Mouse (Mus musculus): ENCODE results near the gene Gm11563. TPM values are rescaled to one million over a fixed set of nuclear protein-coding genes. Genes with fewer than 3 reads are reported as not detected.

The Gm11563 gene
- polyA plus RNA-seq (2014; fragmentation: Illumina TruSeq; extraction: RNeasy Lipid Tissue Mini Kit (QIAGEN cat#74804); ENCODE audit: low read depth, low replicate concordance), result not detected

DNA sequence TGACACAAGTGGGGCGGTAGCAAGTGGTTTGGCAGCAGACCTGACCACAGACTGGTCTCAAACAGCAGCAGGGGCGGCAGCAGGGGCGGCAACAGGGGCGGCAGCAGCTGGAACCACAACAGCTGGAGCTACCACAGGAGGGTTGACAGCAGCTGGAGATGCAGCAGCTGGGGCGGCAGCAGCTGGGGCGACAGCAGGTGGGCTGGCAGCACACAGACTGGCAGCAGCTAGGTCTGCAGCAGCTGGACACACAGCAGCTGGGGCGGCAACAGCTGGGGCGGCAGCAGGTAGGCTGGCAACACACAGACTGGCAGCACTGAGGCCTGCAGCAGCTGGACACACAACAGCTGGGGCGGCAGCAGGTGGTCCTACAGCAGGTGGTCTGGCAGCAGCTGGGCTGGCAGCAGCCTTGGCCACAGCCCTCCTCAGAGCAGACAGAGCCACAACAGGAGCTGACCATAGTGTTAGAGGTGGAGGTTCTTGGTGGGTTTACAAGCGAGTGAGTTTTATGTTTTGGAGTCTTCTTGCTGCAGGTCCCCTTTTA lies at the start of gene Gm11563:
Gene Gm11563 (minus strand): TSS at position 494 of the 544 bp plus-strand sequence.

GRCm38 (mm10) chr11:99690463-99690862 lies 31.7 kb upstream of the Gm11563 start, which contains the start of gene Gm14190:
TSS of gene Gm14190 (minus strand) at chr11:99690740.

GRCm38 (mm10) chr11:99665860-99666259 lies 7.1 kb upstream of the Gm11563 start, which contains the start of gene Krtap4-6:
TSS of gene Krtap4-6 (minus strand) at chr11:99665960.

DNA sequence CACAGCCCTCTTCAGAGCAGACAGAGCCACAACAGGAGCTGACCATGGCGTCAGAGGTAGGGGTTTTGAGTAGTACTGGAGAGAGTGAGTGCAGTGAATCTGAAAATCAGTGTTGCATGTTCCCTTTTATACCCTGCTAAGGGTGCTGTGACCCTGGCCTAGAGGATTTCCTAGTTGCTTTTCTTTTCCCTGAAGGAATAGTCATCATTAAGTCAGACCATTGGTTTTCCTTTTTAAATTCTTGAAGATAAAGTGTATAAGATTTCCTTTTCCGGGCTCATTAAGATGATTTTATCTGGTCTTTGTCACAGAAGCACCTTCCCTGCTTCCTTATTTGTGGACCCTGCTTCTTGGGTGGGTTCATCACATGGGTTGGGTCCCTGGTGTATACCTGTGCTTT lies 8.6 kb downstream of the Gm11563 start, which contains the start of gene Gm11555:
Gene Gm11555 (minus strand): TSS at position 101 of the 400 bp plus-strand sequence.

GRCm38 (mm10) chr11:99643635-99644139 lies 15.1 kb downstream of the Gm11563 start, which contains the start of gene Krtap4-7:
TSS of gene Krtap4-7 (minus strand) at chr11:99644089.

DNA sequence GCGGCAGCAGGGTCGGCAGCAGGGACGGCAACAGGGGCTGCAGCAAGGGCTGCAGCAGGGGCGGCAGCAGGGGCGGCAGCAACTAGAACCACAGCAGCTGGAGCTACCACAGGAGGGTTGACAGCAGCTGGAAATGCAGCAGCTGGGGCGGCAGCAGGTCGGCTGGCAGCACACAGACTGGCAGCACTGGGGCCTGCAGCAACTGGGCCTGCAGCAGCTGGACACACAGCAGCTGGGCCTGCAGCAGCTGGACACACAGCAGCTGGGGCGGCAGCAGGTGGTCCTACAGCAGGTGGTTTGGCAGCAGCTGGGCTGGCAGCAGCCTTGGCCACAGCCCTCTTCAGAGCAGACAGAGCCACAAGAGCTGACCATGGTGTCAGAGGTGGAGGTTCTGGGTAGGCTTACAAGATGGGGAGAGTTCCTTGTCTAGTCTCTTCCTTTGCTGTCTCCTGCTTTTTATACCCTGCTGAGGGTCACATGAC lies 24.1 kb downstream of the Gm11563 start, which contains the start of gene Krtap4-2:
Gene Krtap4-2 (minus strand): TSS at position 432 of the 482 bp plus-strand sequence.

DNA sequence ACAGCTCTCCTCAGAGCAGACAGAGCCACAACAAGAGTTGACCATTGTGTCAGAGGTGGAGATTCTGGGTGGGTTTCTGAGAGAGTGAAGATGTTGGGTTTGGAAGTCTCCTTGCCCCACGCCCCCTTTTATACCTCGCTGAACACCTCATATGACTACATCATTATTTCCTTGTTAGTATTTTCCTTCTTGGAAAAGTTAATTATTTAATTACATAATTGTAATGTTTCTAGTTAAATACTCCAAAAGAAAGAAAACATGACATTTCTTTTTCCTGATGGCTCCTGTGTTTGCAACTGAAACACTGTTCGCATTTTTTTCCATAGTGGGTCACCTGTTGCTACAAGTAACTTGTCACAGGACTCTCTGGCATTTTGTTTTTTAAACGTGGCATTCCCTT lies 30.6 kb downstream of the Gm11563 start, which contains the start of gene Krtap4-1:
Gene Krtap4-1 (minus strand): TSS at position 101 of the 400 bp plus-strand sequence.

DNA sequence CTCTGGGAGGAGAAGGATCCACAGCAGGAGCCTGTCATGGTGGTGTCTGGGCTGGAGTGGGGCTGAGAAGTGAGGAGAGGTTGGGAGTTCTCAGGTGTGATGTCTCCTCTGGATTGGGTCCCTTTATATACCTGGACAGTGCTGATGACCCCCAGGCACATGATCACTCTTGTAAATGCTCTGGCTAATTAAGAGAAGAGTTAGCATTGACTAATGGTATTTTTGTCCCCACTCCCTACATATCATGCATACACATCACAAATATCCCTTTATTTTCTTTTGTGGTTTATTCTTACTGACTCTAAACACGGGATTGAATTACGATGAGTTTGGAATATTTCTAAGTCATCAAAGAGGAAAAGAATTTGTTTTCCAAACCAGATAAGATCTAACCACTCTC lies 38.4 kb downstream of the Gm11563 start, which contains the start of gene Gm11562:
Gene Gm11562 (minus strand): TSS at position 101 of the 400 bp plus-strand sequence.

DNA sequence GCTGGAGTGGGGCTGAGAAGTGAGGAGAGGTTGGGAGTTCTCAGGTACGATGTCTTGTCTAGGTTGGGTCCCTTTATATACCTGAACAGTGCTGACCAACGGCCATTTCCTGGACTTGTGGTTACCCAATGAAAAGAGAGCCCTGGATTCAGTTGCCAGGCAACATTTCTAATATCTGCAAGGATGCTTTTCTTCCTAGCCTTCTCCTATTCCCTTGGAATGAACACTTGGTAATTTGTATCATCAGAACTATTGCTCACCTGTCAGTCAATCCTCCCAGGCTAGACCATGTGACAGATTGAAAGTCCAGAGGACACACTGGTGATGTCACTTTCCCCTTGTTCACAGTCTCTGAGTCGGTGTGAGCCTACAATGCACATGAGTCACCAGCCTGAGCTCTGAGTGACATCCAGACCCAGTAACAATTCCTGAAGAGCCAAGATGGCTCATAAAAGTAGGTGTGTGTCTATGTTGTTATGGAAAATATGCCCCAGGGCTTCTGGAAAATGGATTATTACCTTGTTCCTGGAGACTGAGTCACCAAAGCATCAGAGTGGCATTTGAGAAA lies 43.9 kb downstream of the Gm11563 start, which contains the start of gene Krtap2-4:
Gene Krtap2-4 (minus strand): TSS at position 51 of the 568 bp plus-strand sequence.

DNA sequence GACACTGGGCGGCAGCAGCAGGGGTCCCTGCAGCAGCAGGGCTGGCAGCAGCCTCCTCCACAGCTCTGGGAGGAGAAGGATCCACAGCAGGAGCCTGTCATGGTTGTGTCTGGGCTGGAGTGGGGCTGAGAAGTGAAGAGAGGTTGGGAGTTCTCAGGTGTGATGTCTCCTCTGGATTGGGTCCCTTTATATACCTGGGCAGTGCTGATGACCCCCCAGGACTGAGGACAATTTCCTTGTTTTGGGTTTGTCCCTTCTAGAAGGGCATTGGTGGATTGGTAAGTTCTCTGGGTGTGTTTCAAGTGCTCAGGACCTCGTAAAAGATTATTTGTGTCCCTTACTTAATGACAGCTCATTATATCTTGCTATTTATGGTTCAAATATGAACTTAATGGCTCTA lies 48.7 kb downstream of the Gm11563 start, which contains the start of gene Gm11937:
Gene Gm11937 (minus strand): TSS at position 101 of the 400 bp plus-strand sequence.

Other genes starting within 250 kb of the Gm11563 start
- not detected for gene Krt12, start 236.7 kb downstream of the Gm11563 start, polyA plus RNA-seq (2014; fragmentation: Illumina TruSeq; extraction: RNeasy Lipid Tissue Mini Kit (QIAGEN cat#74804); ENCODE audit: low read depth, low replicate concordance)
- gene Krt20, start 220.8 kb downstream of the Gm11563 start, polyA plus RNA-seq (2014; fragmentation: Illumina TruSeq; extraction: RNeasy Lipid Tissue Mini Kit (QIAGEN cat#74804); ENCODE audit: low read depth, low replicate concordance), result 0.77 TPM
- gene Krt23, start 165.8 kb downstream of the Gm11563 start, polyA plus RNA-seq (2014; fragmentation: Illumina TruSeq; extraction: RNeasy Lipid Tissue Mini Kit (QIAGEN cat#74804); ENCODE audit: low read depth, low replicate concordance), result 62.3 TPM
- gene Krt39, start 137.6 kb downstream of the Gm11563 start, polyA plus RNA-seq (2014; fragmentation: Illumina TruSeq; extraction: RNeasy Lipid Tissue Mini Kit (QIAGEN cat#74804); ENCODE audit: low read depth, low replicate concordance), result not detected
- gene Krt40, start 115.8 kb downstream of the Gm11563 start, polyA plus RNA-seq (2014; fragmentation: Illumina TruSeq; extraction: RNeasy Lipid Tissue Mini Kit (QIAGEN cat#74804); ENCODE audit: low read depth, low replicate concordance), result not detected
- 0.48 TPM for gene Krtap3-3, start 108.1 kb downstream of the Gm11563 start, polyA plus RNA-seq (2014; fragmentation: Illumina TruSeq; extraction: RNeasy Lipid Tissue Mini Kit (QIAGEN cat#74804); ENCODE audit: low read depth, low replicate concordance)
- gene Krtap3-2, start 102.1 kb downstream of the Gm11563 start, polyA plus RNA-seq (2014; fragmentation: Illumina TruSeq; extraction: RNeasy Lipid Tissue Mini Kit (QIAGEN cat#74804); ENCODE audit: low read depth, low replicate concordance), result not detected
- gene Gm11939, start 99.5 kb downstream of the Gm11563 start, polyA plus RNA-seq (2014; fragmentation: Illumina TruSeq; extraction: RNeasy Lipid Tissue Mini Kit (QIAGEN cat#74804); ENCODE audit: low read depth, low replicate concordance), result not detected
- gene Krtap3-1, start 92.3 kb downstream of the Gm11563 start, polyA plus RNA-seq (2014; fragmentation: Illumina TruSeq; extraction: RNeasy Lipid Tissue Mini Kit (QIAGEN cat#74804); ENCODE audit: low read depth, low replicate concordance), result not detected
- not detected for gene Krtap1-5, start 77.9 kb downstream of the Gm11563 start, polyA plus RNA-seq (2014; fragmentation: Illumina TruSeq; extraction: RNeasy Lipid Tissue Mini Kit (QIAGEN cat#74804); ENCODE audit: low read depth, low replicate concordance)
- gene Krtap1-4, start 75.3 kb downstream of the Gm11563 start, polyA plus RNA-seq (2014; fragmentation: Illumina TruSeq; extraction: RNeasy Lipid Tissue Mini Kit (QIAGEN cat#74804); ENCODE audit: low read depth, low replicate concordance), result not detected
- not detected for gene Krtap1-3, start 67.6 kb downstream of the Gm11563 start, polyA plus RNA-seq (2014; fragmentation: Illumina TruSeq; extraction: RNeasy Lipid Tissue Mini Kit (QIAGEN cat#74804); ENCODE audit: low read depth, low replicate concordance)
- not detected for gene Krtap9-3, start 60.9 kb downstream of the Gm11563 start, polyA plus RNA-seq (2014; fragmentation: Illumina TruSeq; extraction: RNeasy Lipid Tissue Mini Kit (QIAGEN cat#74804); ENCODE audit: low read depth, low replicate concordance)
- not detected for gene Gm11938, start 55.7 kb downstream of the Gm11563 start, polyA plus RNA-seq (2014; fragmentation: Illumina TruSeq; extraction: RNeasy Lipid Tissue Mini Kit (QIAGEN cat#74804); ENCODE audit: low read depth, low replicate concordance)
- gene Gm11937, start 48.8 kb downstream of the Gm11563 start, polyA plus RNA-seq (2014; fragmentation: Illumina TruSeq; extraction: RNeasy Lipid Tissue Mini Kit (QIAGEN cat#74804); ENCODE audit: low read depth, low replicate concordance), result not detected
- gene Krtap2-4, start 44.1 kb downstream of the Gm11563 start, polyA plus RNA-seq (2014; fragmentation: Illumina TruSeq; extraction: RNeasy Lipid Tissue Mini Kit (QIAGEN cat#74804); ENCODE audit: low read depth, low replicate concordance), result not detected
- gene Gm11562, start 38.5 kb downstream of the Gm11563 start, polyA plus RNA-seq (2014; fragmentation: Illumina TruSeq; extraction: RNeasy Lipid Tissue Mini Kit (QIAGEN cat#74804); ENCODE audit: low read depth, low replicate concordance), result not detected
- not detected for gene Krtap4-1, start 30.7 kb downstream of the Gm11563 start, polyA plus RNA-seq (2014; fragmentation: Illumina TruSeq; extraction: RNeasy Lipid Tissue Mini Kit (QIAGEN cat#74804); ENCODE audit: low read depth, low replicate concordance)
- gene Krtap4-2, start 23.9 kb downstream of the Gm11563 start, polyA plus RNA-seq (2014; fragmentation: Illumina TruSeq; extraction: RNeasy Lipid Tissue Mini Kit (QIAGEN cat#74804); ENCODE audit: low read depth, low replicate concordance), result not detected
- not detected for gene Krtap4-7, start 14.9 kb downstream of the Gm11563 start, polyA plus RNA-seq (2014; fragmentation: Illumina TruSeq; extraction: RNeasy Lipid Tissue Mini Kit (QIAGEN cat#74804); ENCODE audit: low read depth, low replicate concordance)
- not detected for gene Gm11555, start 8.7 kb downstream of the Gm11563 start, polyA plus RNA-seq (2014; fragmentation: Illumina TruSeq; extraction: RNeasy Lipid Tissue Mini Kit (QIAGEN cat#74804); ENCODE audit: low read depth, low replicate concordance)
- not detected for gene Krtap4-6, start 7.0 kb upstream of the Gm11563 start, polyA plus RNA-seq (2014; fragmentation: Illumina TruSeq; extraction: RNeasy Lipid Tissue Mini Kit (QIAGEN cat#74804); ENCODE audit: low read depth, low replicate concordance)
- gene Gm14190, start 31.8 kb upstream of the Gm11563 start, polyA plus RNA-seq (2014; fragmentation: Illumina TruSeq; extraction: RNeasy Lipid Tissue Mini Kit (QIAGEN cat#74804); ENCODE audit: low read depth, low replicate concordance), result not detected
- gene Gm14180, start 75.3 kb upstream of the Gm11563 start, polyA plus RNA-seq (2014; fragmentation: Illumina TruSeq; extraction: RNeasy Lipid Tissue Mini Kit (QIAGEN cat#74804); ENCODE audit: low read depth, low replicate concordance), result not detected
- not detected for gene Gm11595, start 114.0 kb upstream of the Gm11563 start, polyA plus RNA-seq (2014; fragmentation: Illumina TruSeq; extraction: RNeasy Lipid Tissue Mini Kit (QIAGEN cat#74804); ENCODE audit: low read depth, low replicate concordance)
- not detected for gene Krtap4-8, start 121.7 kb upstream of the Gm11563 start, polyA plus RNA-seq (2014; fragmentation: Illumina TruSeq; extraction: RNeasy Lipid Tissue Mini Kit (QIAGEN cat#74804); ENCODE audit: low read depth, low replicate concordance)
- gene Krtap4-9, start 126.2 kb upstream of the Gm11563 start, polyA plus RNA-seq (2014; fragmentation: Illumina TruSeq; extraction: RNeasy Lipid Tissue Mini Kit (QIAGEN cat#74804); ENCODE audit: low read depth, low replicate concordance), result not detected
- gene Gm11596, start 134.5 kb upstream of the Gm11563 start, polyA plus RNA-seq (2014; fragmentation: Illumina TruSeq; extraction: RNeasy Lipid Tissue Mini Kit (QIAGEN cat#74804); ENCODE audit: low read depth, low replicate concordance), result not detected
- not detected for gene Gm11569, start 140.0 kb upstream of the Gm11563 start, polyA plus RNA-seq (2014; fragmentation: Illumina TruSeq; extraction: RNeasy Lipid Tissue Mini Kit (QIAGEN cat#74804); ENCODE audit: low read depth, low replicate concordance)
- not detected for gene Gm11554, start 145.5 kb upstream of the Gm11563 start, polyA plus RNA-seq (2014; fragmentation: Illumina TruSeq; extraction: RNeasy Lipid Tissue Mini Kit (QIAGEN cat#74804); ENCODE audit: low read depth, low replicate concordance)
- gene Krtap4-13, start 150.9 kb upstream of the Gm11563 start, polyA plus RNA-seq (2014; fragmentation: Illumina TruSeq; extraction: RNeasy Lipid Tissue Mini Kit (QIAGEN cat#74804); ENCODE audit: low read depth, low replicate concordance), result not detected
- not detected for gene Gm11564, start 156.7 kb upstream of the Gm11563 start, polyA plus RNA-seq (2014; fragmentation: Illumina TruSeq; extraction: RNeasy Lipid Tissue Mini Kit (QIAGEN cat#74804); ENCODE audit: low read depth, low replicate concordance)
- not detected for gene 2300003K06Rik, start 179.1 kb upstream of the Gm11563 start, polyA plus RNA-seq (2014; fragmentation: Illumina TruSeq; extraction: RNeasy Lipid Tissue Mini Kit (QIAGEN cat#74804); ENCODE audit: low read depth, low replicate concordance)
- not detected for gene Krtap4-16, start 192.6 kb upstream of the Gm11563 start, polyA plus RNA-seq (2014; fragmentation: Illumina TruSeq; extraction: RNeasy Lipid Tissue Mini Kit (QIAGEN cat#74804); ENCODE audit: low read depth, low replicate concordance)
- not detected for gene Gm11568, start 199.0 kb upstream of the Gm11563 start, polyA plus RNA-seq (2014; fragmentation: Illumina TruSeq; extraction: RNeasy Lipid Tissue Mini Kit (QIAGEN cat#74804); ENCODE audit: low read depth, low replicate concordance)
- gene Gm11559, start 205.5 kb upstream of the Gm11563 start, polyA plus RNA-seq (2014; fragmentation: Illumina TruSeq; extraction: RNeasy Lipid Tissue Mini Kit (QIAGEN cat#74804); ENCODE audit: low read depth, low replicate concordance), result not detected
- gene Krtap9-1, start 214.4 kb upstream of the Gm11563 start, polyA plus RNA-seq (2014; fragmentation: Illumina TruSeq; extraction: RNeasy Lipid Tissue Mini Kit (QIAGEN cat#74804); ENCODE audit: low read depth, low replicate concordance), result not detected
- not detected for gene Gm11567, start 220.2 kb upstream of the Gm11563 start, polyA plus RNA-seq (2014; fragmentation: Illumina TruSeq; extraction: RNeasy Lipid Tissue Mini Kit (QIAGEN cat#74804); ENCODE audit: low read depth, low replicate concordance)
- gene Krtap31-1, start 249.0 kb upstream of the Gm11563 start, polyA plus RNA-seq (2014; fragmentation: Illumina TruSeq; extraction: RNeasy Lipid Tissue Mini Kit (QIAGEN cat#74804); ENCODE audit: low read depth, low replicate concordance), result not detected